Mouse (Mus musculus) cortical plate, adult 2 months (tissue): ENCODE data around the gene Zfp947.

Source experiments
- CTCF ChIP-seq: fragments of 200-500 bp; IDR thresholded peaks from 2 replicates; pipeline ENCODE4 v1.5.1; 2011; ENCODE audit warnings: mild to moderate bottlenecking, control low read depth, low read length; ENCODE audit not compliant: insufficient read depth; ENCODE audit errors: extremely low read depth
- POLR2A ChIP-seq: fragments of 200-500 bp; IDR thresholded peaks from 2 replicates; pipeline ENCODE4 v1.6.1; 2011; ENCODE audit warnings: mild to moderate bottlenecking, low read length, control low read depth; ENCODE audit not compliant: insufficient read depth; ENCODE audit errors: extremely low read depth

- TF ChIP-seq CTCF: no peak
- no peak for TF ChIP-seq POLR2A
Observed at GRCm38 (mm10) chr17:22118770-22119169, 47.2 kb downstream of the Zfp947 start.
